Mouse (Mus musculus) liver (tissue): ENCODE measurements around the gene Eif4g3.
A peak's percentile ranks its signal among the peaks of the same experiment; 100 is the strongest.

Source experiments
- DNase-seq: peaks from one replicate; pipeline ENCODE4 v3.0.0-alpha.2; 2020; ENCODE audit warnings: mixed read lengths

The Eif4g3 gene

DNA sequence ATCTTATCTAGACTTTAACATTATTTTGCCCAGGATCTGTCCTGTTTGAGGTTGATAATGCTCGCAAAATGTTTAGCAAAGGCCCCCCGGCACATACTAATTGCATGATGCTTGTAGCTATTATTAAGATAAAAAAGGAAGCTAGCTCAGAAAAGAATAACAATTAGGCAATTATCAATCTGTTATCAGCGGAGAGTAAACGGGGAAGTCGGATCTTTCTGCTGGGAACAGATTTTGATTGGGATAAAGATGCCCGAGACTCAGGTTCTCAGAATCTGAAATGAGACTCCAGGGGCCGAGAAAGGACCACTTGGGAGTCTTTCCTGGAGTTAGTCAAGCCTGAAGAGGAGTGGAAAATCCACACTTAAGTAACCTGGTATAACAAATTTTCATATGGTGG lies 1.6 kb upstream of the Eif4g3 start:
- DNase-seq, result no peak

DNA sequence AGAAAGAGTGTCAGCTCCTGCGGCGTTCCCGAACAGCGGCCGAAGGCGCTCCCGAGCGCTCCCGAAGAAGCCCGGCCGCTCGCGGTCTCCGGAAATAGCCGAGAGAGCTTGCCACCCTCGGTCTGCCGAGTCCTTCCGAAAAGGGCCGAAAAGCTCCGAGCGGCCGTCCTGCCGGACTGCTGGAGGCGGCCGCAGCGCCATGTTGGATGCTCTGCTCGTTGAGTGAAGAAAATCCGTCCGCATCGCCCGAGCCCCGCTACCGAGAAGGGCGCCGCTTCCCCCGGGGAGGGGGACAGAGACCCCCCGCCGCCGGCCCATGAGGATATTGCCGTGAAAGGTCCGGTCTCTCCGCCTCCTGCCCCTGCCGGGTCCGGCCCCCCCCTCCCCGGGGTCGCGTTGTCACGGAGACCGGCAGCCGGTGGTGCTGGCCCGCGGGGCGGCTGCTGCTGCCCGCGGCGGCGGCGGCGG lies 503 bp downstream of the Eif4g3 start:
- peak; percentile 96 for DNase-seq

DNA sequence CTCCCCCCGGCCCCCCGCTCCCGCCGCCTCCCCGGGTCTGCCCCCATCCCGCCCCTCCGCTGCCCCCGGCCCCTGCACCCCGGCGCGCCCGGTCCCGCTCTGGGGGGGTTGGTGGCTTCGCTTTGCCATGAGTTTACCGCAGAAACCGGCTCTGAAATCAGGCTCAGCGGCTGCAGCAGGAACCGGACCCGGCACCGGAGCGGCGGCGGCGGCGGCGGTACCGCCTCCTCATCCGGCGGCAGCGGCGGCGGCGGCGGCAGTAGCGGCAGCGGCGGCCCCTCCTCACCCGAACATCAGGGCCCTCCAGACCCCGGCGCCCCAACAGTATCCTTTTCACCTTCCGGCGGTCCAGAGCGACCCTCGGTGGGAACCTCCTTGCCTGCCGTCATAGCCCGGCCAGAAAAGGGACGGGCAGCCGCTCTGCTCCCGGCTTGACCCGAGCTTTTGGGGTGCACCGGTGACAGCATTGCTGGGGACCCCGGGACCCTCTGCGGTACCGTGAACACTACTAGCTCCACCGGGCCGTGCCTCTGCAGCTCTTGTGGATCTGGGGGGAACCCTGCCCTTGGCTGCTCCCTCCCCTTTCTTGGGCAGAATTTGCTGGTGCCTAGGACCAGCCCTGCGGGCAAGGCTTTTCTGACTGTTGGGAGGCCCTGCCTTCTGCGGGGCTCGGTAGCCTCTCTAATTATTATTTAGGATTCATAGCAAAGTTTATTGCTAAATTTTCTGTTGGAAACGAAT lies 1.2 kb downstream of the Eif4g3 start:
- peak; percentile 50 for DNase-seq

DNA sequence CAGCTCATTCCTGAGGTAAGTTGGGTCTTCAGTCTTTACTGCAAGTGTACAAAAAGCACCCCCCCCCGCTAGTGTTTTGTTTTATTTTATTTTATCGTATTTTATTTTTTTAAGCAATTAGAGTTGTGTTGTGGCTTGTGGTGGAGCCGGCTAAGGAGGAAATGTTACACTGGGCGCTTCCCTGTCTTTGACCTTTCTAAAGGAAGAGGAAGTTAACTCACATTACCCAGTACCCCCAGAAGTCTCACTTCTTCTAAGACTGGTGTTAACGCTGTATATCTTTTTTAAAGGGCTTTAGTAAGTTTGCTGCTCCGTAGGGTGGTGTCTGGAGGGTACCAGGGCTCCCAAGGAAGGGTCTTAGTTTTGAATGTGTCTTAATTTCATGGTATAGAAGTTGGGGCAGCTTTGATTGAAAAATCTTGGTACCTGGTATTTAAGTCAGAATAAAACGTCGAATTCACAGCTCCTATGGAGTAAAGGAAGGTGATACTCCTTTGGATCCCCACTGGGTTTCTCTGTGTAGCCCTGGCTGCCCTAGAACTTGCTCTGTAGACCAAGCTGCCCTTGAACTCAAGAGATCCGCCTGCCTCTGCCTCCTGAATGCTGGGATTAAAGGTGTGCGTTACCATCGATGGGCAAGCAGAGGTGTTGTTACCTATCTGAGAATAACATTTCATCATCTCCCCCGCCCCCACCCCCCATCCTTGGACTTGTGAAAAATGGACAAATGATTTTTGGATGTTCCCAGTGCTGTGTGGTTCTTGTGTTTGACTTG lies 1.9 kb downstream of the Eif4g3 start:
- no peak for DNase-seq

DNA sequence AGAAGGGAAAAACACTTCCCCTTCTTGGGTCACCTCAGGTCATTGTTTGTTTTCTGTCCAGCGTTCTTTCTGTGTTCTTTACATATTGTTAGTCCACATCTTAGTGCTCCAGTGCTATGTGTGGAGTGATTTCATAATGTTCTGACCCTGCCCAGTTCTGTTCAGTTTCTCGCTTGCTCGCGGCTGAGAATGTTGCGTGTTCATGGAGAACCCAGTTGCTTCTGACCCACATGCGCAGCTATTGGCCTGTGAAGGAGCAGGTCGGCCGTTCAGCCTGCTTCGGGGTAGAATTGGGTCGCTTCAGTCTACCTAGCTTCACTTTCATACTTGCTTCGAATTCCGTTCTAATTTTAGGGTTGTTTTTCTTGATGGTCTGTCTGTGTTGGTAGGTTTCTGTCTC lies 2.6 kb downstream of the Eif4g3 start:
- DNase-seq, result no peak

DNA sequence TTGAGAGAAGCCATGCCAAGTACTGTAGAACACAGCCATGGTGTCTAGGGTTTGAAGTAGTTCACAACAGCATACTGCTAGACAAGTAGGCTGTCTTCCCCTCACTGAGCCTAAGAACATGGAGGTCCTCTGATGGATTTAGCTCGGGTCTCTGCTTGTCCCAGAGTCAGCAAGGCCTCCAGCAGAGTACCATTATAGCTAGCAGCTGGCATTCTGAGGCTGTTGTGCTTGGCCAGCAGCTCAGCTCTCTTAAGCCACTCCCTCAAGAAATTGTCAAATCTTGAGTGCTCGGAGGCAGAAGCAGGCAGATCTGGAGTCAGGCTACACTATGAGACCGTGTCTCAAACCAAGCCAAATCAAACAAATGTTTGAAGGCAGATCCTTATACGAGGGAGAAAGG lies 5.4 kb downstream of the Eif4g3 start:
- no peak for DNase-seq

DNA sequence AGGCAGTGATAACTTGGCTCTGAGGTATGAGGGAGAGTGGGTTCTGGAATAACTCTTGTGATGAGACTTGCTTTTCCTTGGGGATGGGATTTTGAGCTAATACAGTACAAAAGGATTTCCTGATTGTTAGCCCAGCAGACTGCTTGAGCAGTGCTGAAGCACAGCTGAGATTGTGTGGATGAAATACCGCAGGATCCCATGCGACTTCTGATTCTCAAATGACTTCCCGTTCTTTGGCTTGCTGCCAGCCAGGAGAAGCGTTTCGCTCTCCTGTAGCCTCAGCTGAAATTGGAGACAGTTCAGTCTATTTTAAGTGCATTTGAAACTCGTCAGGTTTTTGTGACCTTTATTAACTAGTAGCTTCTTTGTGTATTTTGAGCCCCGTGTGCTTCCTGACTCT lies 7.9 kb downstream of the Eif4g3 start:
- peak; percentile 28 for DNase-seq

DNA sequence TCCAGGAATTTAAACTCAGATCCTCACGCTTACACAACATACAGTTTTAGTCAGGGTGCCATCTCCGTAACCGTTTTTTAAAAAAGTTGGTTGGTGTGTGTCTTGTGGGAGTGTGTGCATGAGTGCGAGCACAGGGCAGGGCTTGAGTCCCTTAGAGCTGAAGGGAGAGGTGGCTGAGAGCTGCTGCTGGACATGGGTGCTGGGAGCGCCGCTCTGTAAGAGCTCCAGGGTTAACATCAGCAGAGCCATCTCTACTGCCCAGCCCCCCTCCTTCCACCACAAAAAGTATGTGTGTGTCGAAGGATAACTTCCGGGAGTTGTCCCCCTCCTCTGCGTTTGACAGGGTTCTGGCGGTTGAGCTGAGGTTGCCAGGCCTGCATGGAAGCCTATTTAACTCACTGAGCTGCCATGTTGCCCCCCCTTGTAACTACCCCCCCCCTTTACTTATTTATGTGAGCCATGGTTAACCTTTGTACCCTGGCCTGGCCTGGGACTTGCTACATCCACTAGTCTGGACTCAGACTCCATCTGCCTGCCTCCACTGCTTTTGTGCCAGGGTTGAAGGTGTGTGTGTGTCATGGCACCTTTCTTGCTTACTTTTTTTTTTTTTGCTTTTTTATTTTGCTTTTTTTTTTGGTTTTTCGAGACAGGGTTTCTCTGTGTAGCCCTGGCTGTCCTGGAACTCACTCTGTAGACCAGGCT lies 11.2 kb downstream of the Eif4g3 start:
- DNase-seq, result no peak

DNA sequence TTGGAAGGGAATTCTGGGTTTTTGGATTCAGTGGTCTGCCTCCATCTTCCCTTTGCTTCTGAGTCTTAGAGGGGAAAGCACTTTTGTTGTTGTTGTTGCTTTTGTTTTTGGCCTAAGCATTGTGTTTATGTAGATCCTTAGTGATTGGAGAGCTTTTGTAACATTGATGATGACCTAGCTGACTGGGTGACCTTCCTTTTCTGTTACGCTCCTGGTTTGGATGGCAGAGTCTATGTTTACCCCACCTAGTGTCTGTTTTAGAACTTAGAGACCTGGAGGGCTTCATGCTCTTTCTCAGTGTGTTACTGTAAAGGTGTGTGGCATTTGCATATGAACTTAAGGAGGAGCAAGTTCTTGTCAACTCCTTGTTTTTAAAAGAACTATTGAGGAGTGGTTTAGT lies 13.0 kb downstream of the Eif4g3 start:
- no peak for DNase-seq

DNA sequence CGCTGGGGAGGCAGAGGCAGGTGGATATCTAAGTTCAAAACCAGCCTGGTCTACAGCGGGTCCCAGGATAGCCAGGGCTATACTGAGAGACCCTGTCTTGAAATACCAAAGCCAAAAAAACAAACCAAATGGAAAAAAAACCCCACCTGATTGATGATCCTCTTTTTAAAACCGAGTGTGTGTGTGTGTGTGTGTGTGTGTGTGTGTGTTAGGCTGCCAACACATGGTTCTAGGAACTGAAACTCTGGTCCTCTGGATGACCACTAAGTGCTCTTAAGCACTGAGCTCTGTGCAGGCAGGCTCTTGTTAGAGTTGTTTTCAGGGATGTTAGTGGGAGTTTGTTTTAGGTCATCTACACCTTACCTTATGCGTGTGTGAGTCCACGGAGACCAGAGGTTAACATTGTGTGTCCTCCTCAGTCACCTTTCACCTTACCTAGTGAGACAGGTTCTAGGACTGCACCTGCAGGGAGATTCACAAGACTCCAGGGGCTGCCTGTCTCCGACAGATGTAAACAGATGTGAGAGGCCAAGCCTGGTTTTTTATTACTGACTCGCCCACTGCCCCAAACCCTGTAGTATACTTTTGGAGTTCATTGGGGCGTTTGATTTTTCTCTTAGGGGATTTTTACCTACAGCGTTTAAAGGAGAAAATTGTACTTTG lies 14.3 kb downstream of the Eif4g3 start:
- no peak for DNase-seq

DNA sequence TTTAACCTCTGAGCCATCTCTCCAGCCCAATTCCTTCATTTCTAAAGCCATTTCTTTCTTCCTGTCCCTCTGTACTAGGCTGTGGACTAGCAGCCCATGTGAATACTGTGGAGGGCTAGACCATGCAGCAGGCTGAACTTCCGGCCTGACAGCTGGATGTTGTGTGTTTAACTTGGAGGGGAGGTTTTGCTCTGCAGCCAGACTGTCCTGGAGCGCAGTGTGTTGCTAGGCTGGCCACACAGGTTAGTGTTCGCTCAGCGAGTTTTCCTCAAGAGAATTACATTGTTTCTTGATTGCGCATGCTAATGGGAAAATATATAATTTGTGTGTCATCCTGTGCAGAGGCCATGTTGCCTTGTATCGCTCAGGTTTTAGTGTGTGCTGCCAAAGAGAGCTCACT lies 15.8 kb downstream of the Eif4g3 start:
- no peak for DNase-seq

DNA sequence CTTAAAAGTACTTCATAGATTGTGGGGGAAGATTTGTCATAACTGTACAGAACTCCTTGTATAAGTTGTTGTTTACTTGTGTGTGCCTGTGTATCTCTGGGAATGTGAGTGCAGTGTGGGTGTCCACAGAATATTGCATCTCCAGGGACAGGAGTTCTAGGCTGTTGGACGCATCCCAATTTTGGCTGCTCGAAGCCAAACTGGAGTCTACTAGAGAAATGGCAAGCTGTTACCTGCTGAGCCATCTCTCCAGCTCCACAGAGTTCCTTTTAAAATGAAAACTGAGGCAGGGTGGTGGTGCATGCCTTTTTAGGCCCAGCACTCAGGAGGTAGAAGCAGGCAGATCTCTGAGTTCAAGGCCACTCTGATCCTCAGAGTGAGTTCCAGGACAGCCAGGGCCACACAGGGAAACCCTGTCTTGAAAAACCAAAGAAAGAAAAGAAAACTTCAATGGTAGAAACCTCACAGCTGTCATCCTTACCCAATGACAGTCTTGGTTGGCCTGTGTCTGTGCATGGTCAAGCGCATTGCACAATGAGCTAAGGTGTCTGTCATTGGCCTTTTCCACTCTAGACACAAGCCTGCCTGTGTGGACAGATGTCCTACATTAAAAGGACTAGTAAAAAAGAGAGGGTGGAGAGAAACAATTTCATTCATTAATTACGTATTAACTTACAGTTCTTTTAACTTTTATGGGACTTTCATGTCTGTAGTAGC lies 17.1 kb downstream of the Eif4g3 start:
- no peak for DNase-seq

DNA sequence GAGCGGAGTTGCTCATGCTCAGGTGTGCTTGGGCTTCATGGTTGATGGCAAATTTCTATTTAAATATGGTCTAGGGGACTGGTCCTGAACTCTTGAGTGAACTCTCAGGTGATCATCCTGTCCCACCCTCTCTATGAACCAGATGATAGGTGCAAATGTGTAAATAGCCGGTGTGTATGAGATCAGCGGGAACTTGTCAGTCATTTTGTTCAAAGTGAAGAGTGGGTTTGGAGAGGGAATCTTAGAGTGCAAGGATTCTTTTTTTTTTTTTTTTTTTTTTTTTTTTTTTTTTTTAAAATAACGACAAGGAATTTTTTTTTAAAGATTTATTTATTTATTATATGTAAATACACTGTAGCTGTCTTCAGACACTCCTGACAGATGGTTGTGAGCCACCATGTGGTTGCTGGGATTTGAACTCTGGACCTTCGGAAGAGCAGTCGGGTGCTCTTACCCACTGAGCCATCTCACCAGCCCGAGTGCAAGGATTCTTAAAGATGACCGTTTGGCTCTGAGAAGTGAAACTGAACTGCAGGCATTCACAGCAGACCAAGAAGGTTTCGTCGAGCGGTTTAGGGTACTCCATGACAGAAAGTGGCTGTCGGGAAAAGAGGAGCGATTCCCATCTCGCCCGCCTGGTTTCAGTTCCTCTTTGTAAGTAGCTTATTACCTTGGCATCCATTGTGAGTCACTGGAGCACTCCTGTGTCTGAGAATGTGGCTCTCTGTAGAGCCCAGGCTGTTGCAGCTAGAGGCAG lies 21.1 kb downstream of the Eif4g3 start:
- DNase-seq, result no peak

DNA sequence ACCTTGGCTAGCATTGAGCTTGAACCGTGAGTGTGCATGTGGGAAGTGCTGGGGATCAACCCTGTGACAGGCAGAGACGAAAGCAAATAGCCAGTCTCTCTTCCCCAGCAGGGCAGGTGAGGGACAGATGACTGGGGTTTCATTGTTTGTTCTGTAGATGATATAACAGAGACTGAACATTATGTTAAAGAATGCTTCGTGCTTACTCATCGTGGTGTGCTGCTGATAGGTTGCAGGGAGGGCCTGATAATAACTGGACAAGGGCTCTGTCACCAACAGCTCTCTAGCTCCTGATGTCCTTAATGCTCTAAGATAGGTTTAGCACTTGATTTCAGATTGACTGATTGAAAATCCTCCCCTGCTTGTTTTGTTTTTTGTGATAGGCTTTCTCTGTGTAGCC lies 23.1 kb downstream of the Eif4g3 start:
- no peak for DNase-seq

DNA sequence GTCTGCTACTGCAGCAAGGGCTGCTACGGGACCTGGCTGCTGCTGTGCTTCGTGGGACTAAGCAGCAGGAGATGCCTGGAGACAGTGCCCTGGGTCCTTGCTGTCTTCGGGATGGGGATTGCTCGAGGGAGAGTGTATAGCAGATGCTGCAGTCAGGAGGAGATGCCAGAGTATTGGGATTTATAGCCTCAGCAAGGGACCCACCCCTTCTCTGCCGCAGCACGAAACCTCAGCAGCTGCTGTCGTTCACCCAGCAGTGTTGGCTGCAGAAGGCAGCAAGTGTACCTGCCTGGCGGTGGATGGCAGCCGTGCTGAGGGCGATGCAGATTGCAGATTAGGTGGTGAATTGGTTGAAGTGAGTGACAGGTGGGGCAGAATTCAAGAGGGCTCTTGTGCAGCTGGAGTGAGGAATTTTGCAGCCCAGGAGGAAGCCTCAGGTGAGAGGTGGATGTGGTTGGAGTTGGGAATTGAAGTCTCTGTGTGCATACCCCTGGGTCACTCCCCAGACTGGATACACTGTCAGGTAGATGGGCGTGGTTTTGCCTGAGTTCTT lies 24.3 kb downstream of the Eif4g3 start:
- DNase-seq, result no peak

DNA sequence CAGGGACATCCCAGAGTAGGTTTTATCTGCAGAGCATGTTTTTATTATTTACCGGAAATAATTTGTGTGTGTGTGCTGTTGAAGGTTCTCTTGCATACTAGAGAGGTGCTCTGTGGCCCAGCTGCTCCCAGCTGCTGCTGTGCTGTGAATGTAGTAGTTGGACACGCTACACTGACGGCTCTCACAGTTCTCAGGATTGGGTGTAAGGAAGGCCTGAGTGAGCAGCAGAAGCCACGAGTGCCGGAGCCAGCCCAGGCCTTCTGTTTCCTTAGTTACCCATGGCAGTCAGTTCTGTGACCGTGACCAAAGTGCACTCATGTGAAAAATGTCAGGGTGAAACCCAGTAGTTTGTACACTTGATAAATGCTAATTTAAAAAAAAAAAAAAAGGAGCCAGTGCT lies 25.2 kb downstream of the Eif4g3 start:
- DNase-seq, result no peak

DNA sequence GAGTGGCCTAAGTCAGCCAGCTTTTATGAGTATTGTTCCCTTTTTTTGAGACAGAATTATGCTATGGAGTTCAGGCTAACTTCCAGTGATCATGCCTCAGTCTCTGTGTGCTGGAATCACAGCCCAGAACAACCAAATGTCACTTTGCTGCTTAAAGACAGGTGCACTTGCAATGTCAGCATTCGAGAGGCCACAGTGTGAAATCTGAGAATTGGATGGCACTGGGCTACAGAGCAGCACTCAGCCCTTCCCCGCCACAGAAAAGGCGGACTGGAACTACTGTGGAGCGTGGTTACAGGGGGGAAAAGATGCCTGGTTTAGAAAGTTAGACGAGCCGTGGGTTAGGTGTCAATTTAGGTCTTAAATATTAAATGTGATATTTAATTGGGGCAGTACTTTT lies 27.4 kb downstream of the Eif4g3 start:
- no peak for DNase-seq

DNA sequence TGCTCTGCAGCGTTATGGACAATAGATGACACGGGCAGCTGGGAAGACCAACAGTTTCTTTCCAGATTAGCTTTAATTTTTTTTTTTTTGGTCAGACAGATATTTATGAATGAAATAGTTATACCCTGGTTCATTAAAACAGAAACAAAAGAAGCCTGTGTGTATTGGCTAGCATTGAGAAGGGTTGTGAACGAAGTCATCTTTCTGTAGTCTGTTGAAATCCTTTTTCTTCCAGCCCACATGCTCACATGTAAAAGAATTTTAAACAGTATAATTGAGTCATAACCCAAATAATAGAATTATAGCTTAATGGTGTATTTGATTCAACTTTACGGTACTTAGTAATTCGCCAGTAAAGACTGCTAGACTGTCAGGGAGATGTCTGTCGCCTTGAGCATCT lies 28.8 kb downstream of the Eif4g3 start:
- DNase-seq, result no peak

DNA sequence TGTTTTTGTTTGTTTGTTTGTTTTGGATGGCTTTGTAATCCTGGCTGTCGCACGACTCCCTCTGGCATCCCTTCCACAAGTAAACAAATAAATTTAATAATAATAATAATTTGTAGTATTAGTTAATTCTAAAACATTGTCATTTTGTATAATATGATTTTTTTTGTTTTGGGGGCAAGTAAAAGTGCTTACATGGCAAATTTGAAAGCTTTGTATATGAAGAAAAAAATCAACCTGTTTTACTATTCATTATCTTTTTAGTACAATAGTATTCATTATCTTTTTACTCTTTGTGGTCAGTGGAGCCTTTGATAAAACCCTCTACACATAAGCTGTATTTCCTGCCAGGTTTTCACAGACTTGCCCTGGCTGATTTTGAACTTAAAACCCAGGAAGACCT lies 29.9 kb downstream of the Eif4g3 start:
- no peak for DNase-seq

DNA sequence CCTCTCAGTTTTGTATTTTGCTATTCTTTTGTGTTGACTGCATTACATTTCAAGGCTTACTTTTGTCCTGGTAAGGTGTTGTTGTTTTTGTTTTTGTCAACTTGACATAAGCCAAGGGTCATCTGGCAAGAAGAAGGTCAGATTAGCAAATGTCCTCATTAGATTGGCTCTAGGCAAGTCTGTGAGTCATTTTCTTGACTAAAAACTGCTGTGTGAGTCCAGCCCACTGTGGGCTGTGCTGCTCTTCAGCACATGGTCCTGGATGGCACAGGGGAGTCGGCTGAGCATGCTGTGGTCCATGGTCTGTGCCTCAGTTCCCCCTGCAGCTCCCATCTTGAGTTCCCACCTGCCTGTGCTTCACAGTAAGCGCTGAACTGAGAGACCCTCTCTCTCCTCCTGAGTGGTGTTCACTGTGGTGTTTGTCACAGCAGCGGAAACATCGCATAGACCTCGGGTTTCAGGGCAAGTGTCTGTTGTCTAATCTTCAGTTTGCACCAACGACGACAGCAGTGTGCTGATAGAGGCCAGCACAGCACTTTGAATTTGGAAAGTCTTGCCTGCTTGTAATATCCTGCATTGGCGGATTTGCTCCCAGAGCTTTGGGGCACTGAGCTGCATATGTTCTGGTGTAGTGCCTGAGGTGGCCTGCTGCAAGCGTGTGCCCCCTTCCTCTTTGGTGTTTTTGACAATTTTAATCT lies 30.7 kb downstream of the Eif4g3 start:
- DNase-seq, result peak; percentile 15

DNA sequence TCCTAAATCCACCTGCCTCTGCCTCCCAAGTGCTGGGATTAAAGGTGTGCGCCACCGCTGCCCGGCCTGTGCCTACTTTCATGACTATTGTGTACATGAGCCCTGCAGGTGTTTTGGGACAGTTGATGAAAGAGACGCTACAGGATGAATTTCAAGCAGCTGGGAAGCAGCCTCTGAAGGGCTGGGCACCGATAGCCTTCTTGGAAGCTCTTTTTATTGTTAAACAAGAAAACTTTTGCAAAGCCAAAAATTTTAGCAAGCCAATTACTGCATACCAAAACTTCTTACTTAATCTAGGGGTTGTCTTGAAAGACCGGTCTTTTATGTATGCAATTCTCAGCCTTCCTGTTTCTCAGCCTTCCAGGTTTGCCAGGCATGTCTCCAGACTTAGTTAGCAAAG lies 36.3 kb downstream of the Eif4g3 start:
- no peak for DNase-seq
